Mouse (Mus musculus): Measurements from ENCODE around the gene Egfl8.

The Egfl8 gene

GRCm38 (mm10) chr17:34583397-34583796 lies 32.4 kb downstream of the Egfl8 start:
- intact Hi-C loops (cut with DNase I), result no loop called here

GRCm38 (mm10) chr17:34582528-34582927 lies 33.2 kb downstream of the Egfl8 start:
- intact Hi-C loops (cut with DNase I), result no loop called here

- intact Hi-C loops (cut with DNase I), result no loop called here
These were observed 37.7 kb downstream of the Egfl8 start for GRCm38 (mm10) chr17:34578070-34578469.

GRCm38 (mm10) chr17:34576577-34576976 lies 39.2 kb downstream of the Egfl8 start:
- intact Hi-C loops (cut with DNase I), result no loop called here

- intact Hi-C loops (cut with DNase I), result loop anchor here (5.0 kb wide), 1 partner anchor 45 kb away; the partner anchor contains the start of gene Egfl8
These were observed 43.4 kb downstream of the Egfl8 start for GRCm38 (mm10) chr17:34572361-34572760.

GRCm38 (mm10) chr17:34571875-34572274 lies 43.9 kb downstream of the Egfl8 start:
- intact Hi-C loops (cut with DNase I), result loop anchor here (5.0 kb wide), 1 partner anchor 45 kb away; the partner anchor contains the start of gene Egfl8

GRCm38 (mm10) chr17:34569919-34570318 lies 45.9 kb downstream of the Egfl8 start:
- intact Hi-C loops (cut with DNase I), result loop anchor here (5.0 kb wide), 1 partner anchor 47 kb away; the partner anchor contains the start of gene Egfl8

- intact Hi-C loops (cut with DNase I), result no loop called here
These were observed 47.4 kb downstream of the Egfl8 start for GRCm38 (mm10) chr17:34568421-34568820.

GRCm38 (mm10) chr17:34567311-34567710 lies 48.5 kb downstream of the Egfl8 start:
- intact Hi-C loops (cut with DNase I), result no loop called here

GRCm38 (mm10) chr17:34564796-34565195 lies 51.0 kb downstream of the Egfl8 start:
- intact Hi-C loops (cut with DNase I), result no loop called here

GRCm38 (mm10) chr17:34564003-34564421 lies 51.8 kb downstream of the Egfl8 start, which contains the start of gene Notch4:
Notch4 (plus strand) TSS chr17:34564268.
- intact Hi-C loops (cut with DNase I), result no loop called here

- intact Hi-C loops (cut with DNase I), result no loop called here
These were observed 52.4 kb downstream of the Egfl8 start for GRCm38 (mm10) chr17:34563354-34563753.

Data from adrenal gland (tissue).